Mouse (Mus musculus) forebrain, postnatal 0 days (tissue): Measurements from ENCODE around the gene Acacb. TPM values are rescaled to one million over a fixed set of nuclear protein-coding genes. Genes with fewer than 3 reads are reported as not detected.

Experiments used
- ATAC-seq: fragments of 200-750 bp; cut with Nextera tagmentation; 2 replicates; pipeline ENCODE4 v1.8.0; 2017; ENCODE audit warnings: mild to moderate bottlenecking, moderate library complexity
- DNase-seq: peaks from one replicate; pipeline ENCODE4 v3.0.0-alpha.2; 2015
- H3K27ac ChIP-seq: fragments of 300-500 bp; sonication (generic); 2 replicates; pipeline ENCODE4 v1.5.1; 2014; ENCODE audit warnings: low read depth, mild to moderate bottlenecking, antibody characterized with exemption, low read length, moderate library complexity, mixed read lengths
- H3K27me3 ChIP-seq: fragments of 300-500 bp; sonication (generic); 2 replicates; pipeline ENCODE4 v1.6.1; 2014; ENCODE audit warnings: mild to moderate bottlenecking, low read length, mixed read lengths; ENCODE audit not compliant: insufficient read depth
- H3K36me3 ChIP-seq: fragments of 300-500 bp; sonication (generic); 2 replicates; pipeline ENCODE4 v1.6.1; 2014; ENCODE audit warnings: mild to moderate bottlenecking, moderate library complexity; ENCODE audit not compliant: insufficient read depth
- H3K4me1 ChIP-seq: fragments of 300-500 bp; sonication (generic); 2 replicates; pipeline ENCODE4 v1.6.1; 2014; ENCODE audit warnings: antibody characterized with exemption; ENCODE audit not compliant: insufficient read depth
- H3K4me2 ChIP-seq: fragments of 300-500 bp; sonication (generic); 2 replicates; pipeline ENCODE4 v1.6.1; 2014; ENCODE audit warnings: low read depth, mild to moderate bottlenecking, moderate library complexity
- H3K4me3 ChIP-seq: fragments of 300-500 bp; sonication (generic); 2 replicates; pipeline ENCODE4 v1.5.1; 2014; ENCODE audit warnings: low read depth, low read length, mixed read lengths
- H3K9ac ChIP-seq: fragments of 300-500 bp; sonication (generic); 2 replicates; pipeline ENCODE4 v1.6.1; 2014; ENCODE audit warnings: mild to moderate bottlenecking
- H3K9me3 ChIP-seq: fragments of 300-500 bp; sonication (generic); 2 replicates; pipeline ENCODE4 v1.6.1; 2016; ENCODE audit warnings: low read length
- CTCF ChIP-seq: sonication (generic); IDR thresholded peaks from 2 replicates; pipeline ENCODE4 v1.5.1; 2016; ENCODE audit warnings: antibody characterized with exemption, control low read depth, low read depth
- WGBS: fragments of 180-500 bp; shearing (Covaris S2); extraction: QIAGEN DNeasy Blood & Tissue Kit; methylation state at CpG from one replicate; pipeline ENCODE4 v1.1.7; 2014; 5-methylcytosine and 5-hydroxymethylcytosine counted together
- polyA plus RNA-seq: library from polyadenylated mRNA; unstranded; fragments of >200 nt; fragmentation: Nextera tagmentation; extraction: Ambion mirVana; gene quantifications from 2 replicates; pipeline ENCODE4 v1.2.1, GENCODE M21; 2015
- total RNA-seq: library from RNA; depleted of rRNA; stranded (reverse); fragments of >200 nt; gene quantifications from 2 replicates; pipeline ENCODE4 v1.2.3, GENCODE M21; 2014; rRNA removed

Gene Acacb
- total RNA-seq (2.0 and 4.0 TPM in 2 replicates), polyA plus RNA-seq (2.7 and 4.3 TPM in 2 replicates)

DNA sequence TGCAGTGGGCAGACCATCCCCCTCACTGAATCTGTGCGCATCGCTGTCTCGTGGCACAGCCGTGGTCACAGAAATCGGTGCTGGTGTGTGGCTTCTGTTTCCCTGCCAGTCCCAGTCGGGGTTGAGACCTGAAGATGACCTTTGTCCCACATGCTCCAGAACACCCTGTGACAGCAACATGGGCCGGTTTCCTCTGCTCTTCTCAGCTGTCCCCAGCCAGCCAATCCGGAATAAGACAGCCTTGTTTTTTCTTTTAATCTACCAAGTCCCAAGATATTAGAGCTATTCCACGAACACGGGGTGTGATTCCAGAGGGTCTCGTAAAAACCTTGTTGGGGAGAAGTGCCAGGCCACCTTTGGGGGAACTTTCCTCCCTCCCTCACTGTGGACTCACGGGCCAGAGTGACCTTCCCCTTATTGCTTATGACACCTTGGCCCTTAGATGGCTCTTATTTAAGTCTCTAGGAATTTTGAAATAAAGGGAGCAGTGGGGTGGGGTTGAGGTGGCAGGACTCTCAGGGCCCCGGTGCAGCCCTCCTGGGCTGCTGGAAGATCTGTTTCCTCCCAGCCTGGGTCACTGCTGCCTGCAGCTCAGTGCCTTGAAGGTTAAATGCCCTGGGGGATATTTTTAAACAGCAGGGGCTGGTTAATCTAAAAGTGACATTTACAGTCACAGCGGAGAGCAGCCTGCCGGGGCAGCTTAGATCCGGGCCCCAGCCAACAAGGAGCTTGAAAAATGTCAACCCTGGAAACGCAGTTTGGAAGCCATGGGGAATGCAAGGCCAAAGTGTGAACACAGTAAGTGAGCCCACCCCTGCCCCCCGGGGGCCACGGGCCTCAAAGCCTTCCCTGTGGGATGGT lies at the start of gene Acacb:
Gene Acacb, plus strand, starts transcription at position 508 of the 861 bp plus-strand sequence.
- Histone ChIP-seq H3K27ac (no peak within 1 kb of the TSS), H3K4me1 (no peaks in the 10 kb centered on the region), H3K9me3 (no peaks in the 10 kb centered on the region), H3K9ac (no peak within 1 kb of the TSS), H3K36me3 (no peaks in the 10 kb centered on the region), H3K4me3 (no peak within 1 kb of the TSS), H3K27me3 (no peaks in the 10 kb centered on the region), H3K4me2 (no peak within 1 kb of the TSS)
- DNase-seq (no peak), ATAC-seq (no peak)
- WGBS, result 57% methylated on average over 19 of the region's 19 CpGs
- no peak for TF ChIP-seq CTCF

GRCm38 (mm10) chr5:114099709-114100389 lies 46.5 kb upstream of the Acacb start:
- H3K27me3 ChIP-seq, result no peaks in the 10 kb centered on the region
- peak overlapping the region; percentile 92 for H3K9ac ChIP-seq
- H3K4me1 ChIP-seq, result peaks cover 10% of the 10 kb centered on the region; the same call in 1 of the 2 replicates
- peak overlapping the region; percentile 88 for H3K4me3 ChIP-seq
- 8% methylated on average over 36 of the region's 37 CpGs for WGBS
- peak overlapping the region; percentile 77 for H3K27ac ChIP-seq
- ATAC-seq, result peak; percentile 98
- peaks cover 12% of the 10 kb centered on the region; the same call in 1 of the 2 replicates for H3K36me3 ChIP-seq
- H3K4me2 ChIP-seq, result peak overlapping the region; percentile 96
- peak; percentile 96 for DNase-seq
- TF ChIP-seq CTCF, result no peak
- no peaks in the 10 kb centered on the region for H3K9me3 ChIP-seq

DNA sequence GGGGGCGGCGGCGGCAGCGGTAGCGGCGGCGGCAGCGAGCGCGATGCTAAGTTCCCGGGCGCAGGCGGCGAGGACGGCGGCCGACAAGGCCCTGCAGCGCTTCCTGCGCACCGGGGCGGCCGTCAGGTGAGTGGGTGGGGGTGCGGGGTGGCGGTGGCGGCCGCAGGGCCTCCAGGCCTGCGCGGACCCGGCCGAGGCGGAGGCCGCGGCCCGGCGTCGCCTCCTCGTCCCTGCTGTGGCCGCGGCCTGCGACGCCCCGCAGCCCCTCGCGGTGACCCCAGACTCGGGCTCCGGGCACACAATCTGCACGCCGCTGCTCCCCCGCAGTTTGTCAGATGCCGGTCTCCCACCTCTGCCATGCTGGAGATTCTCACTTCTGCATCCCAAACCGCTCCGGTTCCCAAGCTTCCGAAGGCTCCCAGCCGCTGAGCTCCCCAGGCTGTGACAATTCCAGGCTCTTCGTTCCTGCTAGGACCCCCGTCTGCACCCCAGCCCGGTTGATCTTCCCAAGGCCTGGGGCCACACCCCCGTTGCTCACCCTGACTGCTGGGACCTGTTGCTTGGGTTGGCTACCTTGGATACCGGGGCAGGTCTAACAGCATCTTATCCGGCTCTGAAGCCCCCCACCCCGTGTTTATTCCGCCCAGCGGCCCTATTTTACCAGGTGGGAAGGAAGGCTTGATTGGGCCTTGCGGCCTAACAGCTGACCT lies 45.8 kb upstream of the Acacb start:
- Histone ChIP-seq H3K4me1 (peaks cover 10% of the 10 kb centered on the region; the same call in 1 of the 2 replicates), H3K4me3 (peak overlapping the region; percentile 88), H3K27me3 (no peaks in the 10 kb centered on the region), H3K36me3 (peaks cover 16% of the 10 kb centered on the region; the same call in 1 of the 2 replicates), H3K27ac (peak overlapping the region; percentile 77), H3K9ac (peak overlapping the region; percentile 92), H3K4me2 (peak overlapping the region; percentile 96), H3K9me3 (no peaks in the 10 kb centered on the region)
- no peak for TF ChIP-seq CTCF
- DNase-seq (no peak), ATAC-seq (peak; percentile 53)
- 2% methylated on average over 47 of the region's 64 CpGs for WGBS

GRCm38 (mm10) chr5:114101873-114102272 lies 44.5 kb upstream of the Acacb start:
- DNase-seq, result no peak

DNA sequence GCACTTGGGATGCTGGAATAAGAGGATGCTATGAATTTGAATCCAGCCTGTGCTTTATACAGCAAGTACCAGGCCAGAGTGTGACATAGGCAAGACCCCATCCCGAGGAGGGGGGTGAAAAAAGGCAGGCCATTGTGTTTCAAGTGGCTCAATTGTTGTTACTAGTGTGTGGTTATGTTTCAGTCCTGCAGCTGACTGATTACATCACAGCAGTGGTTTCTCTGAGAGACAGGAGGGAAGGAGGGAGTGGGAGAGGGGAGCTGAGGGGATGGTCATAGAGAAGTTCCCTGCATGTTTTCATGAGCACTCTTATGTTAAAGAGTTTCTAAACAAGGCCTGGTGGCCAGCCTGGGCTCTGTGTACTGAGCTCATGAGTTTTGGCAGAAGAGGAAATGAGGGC lies 43.5 kb upstream of the Acacb start:
- peaks cover 37% of the 10 kb centered on the region for H3K36me3 ChIP-seq
- WGBS, result 67% methylated on average over 1 of the region's 1 CpGs
- ATAC-seq, result no peak
- H3K9ac ChIP-seq, result no peak overlapping the region
- H3K27me3 ChIP-seq, result no peaks in the 10 kb centered on the region
- no peak overlapping the region for H3K4me3 ChIP-seq
- peaks cover 10% of the 10 kb centered on the region; the same call in 1 of the 2 replicates for H3K4me1 ChIP-seq
- no peak for DNase-seq
- H3K4me2 ChIP-seq, result no peak overlapping the region
- no peak for TF ChIP-seq CTCF
- H3K27ac ChIP-seq, result no peak overlapping the region
- no peaks in the 10 kb centered on the region for H3K9me3 ChIP-seq

More at GRCm38 (mm10) chr5:114101873-114102272, 44.5 kb upstream of the Acacb start:
- Histone ChIP-seq H3K4me1 (peaks cover 10% of the 10 kb centered on the region; the same call in 1 of the 2 replicates), H3K27me3 (no peaks in the 10 kb centered on the region), H3K27ac (no peak overlapping the region), H3K36me3 (peaks cover 30% of the 10 kb centered on the region), H3K9me3 (no peaks in the 10 kb centered on the region), H3K4me2 (no peak overlapping the region), H3K4me3 (no peak overlapping the region), H3K9ac (no peak overlapping the region)
- TF ChIP-seq CTCF, result no peak
- 82% methylated on average over 4 of the region's 4 CpGs for WGBS
- ATAC-seq, result no peak

- ATAC-seq (no peak), DNase-seq (no peak)
- Histone ChIP-seq H3K27ac (no peak overlapping the region), H3K27me3 (no peaks in the 10 kb centered on the region), H3K9ac (no peak overlapping the region), H3K4me3 (no peak overlapping the region), H3K9me3 (no peaks in the 10 kb centered on the region), H3K4me2 (no peak overlapping the region), H3K36me3 (peaks cover 71% of the 10 kb centered on the region), H3K4me1 (0 out of 2 replicates have a peak, but pooled peaks cover 3% of the 10 kb centered on the region)
- 91% methylated on average over 16 of the region's 16 CpGs for WGBS
- TF ChIP-seq CTCF, result no peak
Observed at GRCm38 (mm10) chr5:114106391-114106935, 39.9 kb upstream of the Acacb start.
